9 mouse cellular contexts compared by ENCODE assay signal in genomic region chr11:51703379-51703998, GRCm38 (mm10). TPM values are rescaled to one million over a fixed set of nuclear protein-coding genes. Genes with fewer than 3 reads are reported as not detected.
DNase-seq lines count a peak whose midpoint lies in the region; TF ChIP-seq lines count a peak whose summit lies in the region.
"Had no signal": no experiment of that assay in that cellular context is flagged by ENCODE, and none has a peak within 500 bp of the region (broad histone marks: within the 10 kb centered on the region; RNA-seq: fewer than 3 reads in every experiment).

No protein-coding gene starts in this region.

- peak; percentile 30 for DNase-seq in gastrocnemius, adult 2 months
- DNase-seq in gastrocnemius, adult 8-10 months (ENCODE audit: low spot score in 2 of 2), result no peak
- DNase-seq in right cerebral cortex, postnatal 14 days, result peak; percentile 13
- DNase-seq in right cerebral cortex, adult 18-20 months, result no peak
- peak; percentile 31 for DNase-seq in forelimb bud, embryonic 11.5 days (ENCODE audit: low read depth, low spot score)
- peak; percentile 56 for DNase-seq in retina, postnatal 1 day
- no peak for DNase-seq in layer of hippocampus, postnatal 25 days (ENCODE audit: extremely low spot score in 1 of 2, low spot score in 1 of 2)
- DNase-seq in cerebellum, adult 9-11 months, result no peak

- TF ChIP-seq CTCF in gastrocnemius, adult 2 months (IDR thresholded peaks at IDR 0.05), result peak; percentile 43; the same call in 1 of the 2 replicates

- intact Hi-C loops in gastrocnemius, adult 2 months (cut with DNase I), result no loop called here

- H3K4me3 ChIP-seq in gastrocnemius, adult 2 months, result no peak overlapping the region
- H3K4me3 ChIP-seq: neural tube, embryonic 12.5 days had no signal

- no peak overlapping the region for H3K27ac ChIP-seq in gastrocnemius, adult 2 months
- H3K27ac ChIP-seq: neural tube, embryonic 12.5 days had no signal

RNA-seq across cellular contexts. Expression of gene 0610009B22Rik, which starts 14.8 kb away (rescaled TPM):
- 10 to 100 TPM; 42.1 to 43.2 TPM for total RNA-seq in gastrocnemius, adult 2 months (2021)
- 10 to 100 TPM; 45.1 to 53.9 (median 49.0) TPM for total RNA-seq in gastrocnemius, adult 8-10 months (2022)
- total RNA-seq in layer of hippocampus, postnatal 25 days (2021), result 10 to 100 TPM; 36.6 to 44.4 TPM

RNA-seq across cellular contexts. Expression of gene D930048N14Rik, which starts 52.7 kb away (rescaled TPM):
- under 1 TPM; 0.20 to 0.31 TPM for total RNA-seq in gastrocnemius, adult 2 months (2021)
- total RNA-seq in gastrocnemius, adult 8-10 months (2022), result under 1 TPM in 3 of 4 experiments, not detected in 1; 0.15 to 0.19 (median 0.19) TPM
- 1 to 10 TPM; 1.2 to 1.3 TPM for total RNA-seq in layer of hippocampus, postnatal 25 days (2021)

RNA-seq across cellular contexts. Expression of gene N4bp3, which starts 52.8 kb away (rescaled TPM):
- total RNA-seq in gastrocnemius, adult 2 months (2021), result 1 to 10 TPM; 2.7 to 4.2 TPM
- total RNA-seq in gastrocnemius, adult 8-10 months (2022), result 1 to 10 TPM; 2.0 to 3.1 (median 2.5) TPM
- total RNA-seq in layer of hippocampus, postnatal 25 days (2021), result 10 to 100 TPM; 12.1 to 12.4 TPM

RNA-seq across cellular contexts. Expression of gene Sec24a, which starts 59.9 kb away (rescaled TPM):
- 10 to 100 TPM; 41.1 to 56.0 TPM for total RNA-seq in gastrocnemius, adult 2 months (2021)
- 10 to 100 TPM; 34.7 to 51.4 (median 36.2) TPM for total RNA-seq in gastrocnemius, adult 8-10 months (2022)
- total RNA-seq in layer of hippocampus, postnatal 25 days (2021), result 10 to 100 TPM; 15.3 to 22.0 TPM

RNA-seq across cellular contexts. Expression of gene Sar1b, which starts 60.0 kb away (rescaled TPM):
- total RNA-seq in gastrocnemius, adult 2 months (2021), result 100 to 1,000 TPM; 439 to 509 TPM
- 100 to 1,000 TPM; 497 to 597 (median 580) TPM for total RNA-seq in gastrocnemius, adult 8-10 months (2022)
- 10 to 100 TPM; 68.7 to 72.7 TPM for total RNA-seq in layer of hippocampus, postnatal 25 days (2021)

Comparison
In these comparisons a context has a peak if more than half of its experiments do, and no peak if none do; other contexts are left out.
1. DNase-seq: peak in gastrocnemius, adult 2 months (single experiment), right cerebral cortex, postnatal 14 days (single experiment), forelimb bud, embryonic 11.5 days (single experiment) and retina, postnatal 1 day (single experiment); none in gastrocnemius, adult 8-10 months (0 of 2), right cerebral cortex, adult 18-20 months (single experiment), layer of hippocampus, postnatal 25 days (0 of 2) and cerebellum, adult 9-11 months (single experiment).